Mouse (Mus musculus): ENCODE measurements around the gene Tent4b. TPM values are rescaled to one million over a fixed set of nuclear protein-coding genes. Genes with fewer than 3 reads are reported as not detected.
A peak's percentile ranks its signal among the peaks of the same experiment; 100 is the strongest.

Gene Tent4b
- total RNA-seq, 1 experiment, result 37.0 TPM

DNA sequence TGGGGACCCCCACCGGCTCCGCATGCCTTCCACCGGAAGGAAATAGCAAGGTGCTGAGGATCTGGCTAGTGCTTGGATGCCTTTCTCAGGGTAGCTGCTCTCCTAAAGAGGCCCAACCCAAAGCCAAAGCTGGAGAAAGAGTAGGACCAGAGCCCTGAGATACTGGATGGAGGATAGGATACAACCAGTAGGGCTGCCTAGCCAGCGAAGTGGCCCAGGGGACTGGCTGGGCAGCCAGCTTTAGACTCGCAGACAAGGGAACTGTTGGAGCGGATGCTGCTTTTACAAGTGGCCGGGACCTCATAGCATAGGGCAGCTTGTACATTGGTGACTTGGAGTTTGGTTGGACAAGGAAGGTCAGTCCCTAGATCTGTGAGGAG is 74.0 kb downstream of the Tent4b start:
- H3K9ac ChIP-seq (ENCODE audit: insufficient read depth, low read depth, low read length, poor library complexity, severe bottlenecking), result peak overlapping the region; percentile 76
- peak overlapping the region; percentile 64 to 69 for H3K4me3 ChIP-seq (ENCODE audit: insufficient read depth in 1 of 2, low read depth in 1 of 2, low read length in 2 of 2, poor library complexity in 1 of 2, severe bottlenecking in 1 of 2)
- H3K27ac ChIP-seq (ENCODE audit: insufficient read depth, low read depth, low read length, poor library complexity, severe bottlenecking), result no peak overlapping the region
- peaks cover 0 to 4% of the 10 kb centered on the region in 2 experiments; a peak in 1 of 4 replicates for H3K4me1 ChIP-seq (ENCODE audit: control insufficient read depth in 2 of 2, insufficient read depth in 2 of 2, low read length in 2 of 2, poor library complexity in 1 of 2)
- no peak for TF ChIP-seq ZC3H11A (IDR thresholded peaks at IDR 0.05; ENCODE audit: borderline replicate concordance, low read depth, low read length)
- no peak for TF ChIP-seq ZNF384 (IDR thresholded peaks at IDR 0.05; ENCODE audit: low read depth, low read length)
- no peak for TF ChIP-seq HCFC1 (IDR thresholded peaks at IDR 0.05; ENCODE audit: borderline replicate concordance, insufficient read depth, low read length)
- TF ChIP-seq CHD2 (IDR thresholded peaks at IDR 0.05; ENCODE audit: low read depth, low read length), result no peak
- TF ChIP-seq MAFK (IDR thresholded peaks at IDR 0.05; ENCODE audit: insufficient read depth, low read depth, low read length), result no peak
- in situ Hi-C loops (cut with MboI; ENCODE audit: low sequenced_read_pairs in 2 of 2, unreplicated experiment in 2 of 2), result loop anchor here in 1 of 2 experiments (5.0 to 10.0 kb wide), 2 partner anchors 352 to 484 kb away; no protein-coding TSS in a partner anchor
- H3K36me3 ChIP-seq (ENCODE audit: control insufficient read depth, insufficient read depth, low read length, poor library complexity, severe bottlenecking), result no peaks in the 10 kb centered on the region
- no peak for DNase-seq (ENCODE audit: low read depth, low spot score)
- H3K9me3 ChIP-seq (ENCODE audit: control insufficient read depth, insufficient read depth, low read depth, low read length), result no peaks in the 10 kb centered on the region

DNA sequence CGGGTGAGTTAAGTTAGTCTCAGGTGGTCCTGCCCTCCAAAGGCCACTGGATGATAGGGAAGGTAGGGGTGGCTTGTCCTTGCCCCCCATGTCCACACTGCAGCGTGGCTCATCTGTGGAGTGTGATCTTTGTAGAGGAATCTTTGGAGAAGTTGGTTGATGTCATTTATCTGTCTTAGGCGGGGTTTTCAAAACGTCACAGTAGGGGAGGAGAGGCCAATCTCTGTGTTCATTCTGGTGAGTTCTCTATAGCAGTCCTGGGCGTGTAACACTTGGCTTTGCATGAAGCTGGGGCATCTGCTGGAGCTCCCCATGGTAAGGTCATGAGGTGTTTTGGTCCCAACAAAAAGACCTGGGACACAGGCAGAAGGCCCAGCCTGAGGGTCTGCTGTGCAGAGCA is 75.1 kb downstream of the Tent4b start:
- in situ Hi-C loops (cut with MboI; ENCODE audit: low sequenced_read_pairs in 2 of 2, unreplicated experiment in 2 of 2), result loop anchor here in 1 of 2 experiments (5.0 to 10.0 kb wide), 2 partner anchors 351 to 483 kb away; no protein-coding TSS in a partner anchor
- no peaks in the 10 kb centered on the region for H3K36me3 ChIP-seq (ENCODE audit: control insufficient read depth, insufficient read depth, low read length, poor library complexity, severe bottlenecking)
- TF ChIP-seq ZC3H11A (IDR thresholded peaks at IDR 0.05; ENCODE audit: borderline replicate concordance, low read depth, low read length), result no peak
- TF ChIP-seq CHD2 (IDR thresholded peaks at IDR 0.05; ENCODE audit: low read depth, low read length), result no peak
- TF ChIP-seq MAFK (IDR thresholded peaks at IDR 0.05; ENCODE audit: insufficient read depth, low read depth, low read length), result no peak
- TF ChIP-seq ZNF384 (IDR thresholded peaks at IDR 0.05; ENCODE audit: low read depth, low read length), result no peak
- no peak for TF ChIP-seq HCFC1 (IDR thresholded peaks at IDR 0.05; ENCODE audit: borderline replicate concordance, insufficient read depth, low read length)
- H3K9me3 ChIP-seq (ENCODE audit: control insufficient read depth, insufficient read depth, low read depth, low read length), result no peaks in the 10 kb centered on the region
- no peak overlapping the region for H3K9ac ChIP-seq (ENCODE audit: insufficient read depth, low read depth, low read length, poor library complexity, severe bottlenecking)
- H3K27ac ChIP-seq (ENCODE audit: insufficient read depth, low read depth, low read length, poor library complexity, severe bottlenecking), result no peak overlapping the region
- DNase-seq (ENCODE audit: low read depth, low spot score), result no peak
- no peak overlapping the region for H3K4me3 ChIP-seq (ENCODE audit: insufficient read depth in 1 of 2, low read depth in 1 of 2, low read length in 2 of 2, poor library complexity in 1 of 2, severe bottlenecking in 1 of 2)
- peaks cover 0 to 4% of the 10 kb centered on the region in 2 experiments; a peak in 1 of 4 replicates for H3K4me1 ChIP-seq (ENCODE audit: control insufficient read depth in 2 of 2, insufficient read depth in 2 of 2, low read length in 2 of 2, poor library complexity in 1 of 2)

DNA sequence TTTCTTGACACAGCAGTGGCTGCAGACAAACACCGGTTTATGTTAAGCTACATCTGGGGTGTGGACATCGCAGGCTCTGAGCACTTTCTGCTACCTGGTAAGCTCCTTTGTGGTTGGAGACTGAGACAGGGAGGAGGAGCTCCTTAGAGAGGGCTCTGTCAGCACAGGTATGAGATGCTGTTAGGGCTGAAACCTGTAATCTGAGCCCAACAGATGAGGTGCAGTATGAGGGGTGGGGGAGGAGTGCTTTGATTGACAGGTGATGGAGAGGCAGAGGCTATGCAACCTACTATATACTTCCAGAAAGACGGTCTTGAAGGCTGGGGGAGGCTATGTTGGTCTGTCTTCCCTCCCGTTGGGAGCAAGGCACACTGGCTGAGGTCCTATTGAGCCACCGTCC is 80.2 kb downstream of the Tent4b start:
- in situ Hi-C loops (cut with MboI; ENCODE audit: low sequenced_read_pairs in 2 of 2, unreplicated experiment in 2 of 2), result loop anchor here in 1 of 2 experiments (10.0 kb wide), 1 partner anchor 346 kb away; no protein-coding TSS in a partner anchor
- H3K9ac ChIP-seq (ENCODE audit: insufficient read depth, low read depth, low read length, poor library complexity, severe bottlenecking), result no peak overlapping the region
- no peaks in the 10 kb centered on the region for H3K9me3 ChIP-seq (ENCODE audit: control insufficient read depth, insufficient read depth, low read depth, low read length)
- no peak for DNase-seq (ENCODE audit: low read depth, low spot score)
- H3K27ac ChIP-seq (ENCODE audit: insufficient read depth, low read depth, low read length, poor library complexity, severe bottlenecking), result no peak overlapping the region
- TF ChIP-seq ZNF384 (IDR thresholded peaks at IDR 0.05; ENCODE audit: low read depth, low read length), result no peak
- TF ChIP-seq ZC3H11A (IDR thresholded peaks at IDR 0.05; ENCODE audit: borderline replicate concordance, low read depth, low read length), result no peak
- TF ChIP-seq CHD2 (IDR thresholded peaks at IDR 0.05; ENCODE audit: low read depth, low read length), result no peak
- TF ChIP-seq MAFK (IDR thresholded peaks at IDR 0.05; ENCODE audit: insufficient read depth, low read depth, low read length), result no peak
- no peak for TF ChIP-seq HCFC1 (IDR thresholded peaks at IDR 0.05; ENCODE audit: borderline replicate concordance, insufficient read depth, low read length)
- H3K4me1 ChIP-seq (ENCODE audit: control insufficient read depth in 2 of 2, insufficient read depth in 2 of 2, low read length in 2 of 2, poor library complexity in 1 of 2), result no peaks in the 10 kb centered on the region
- no peak overlapping the region for H3K4me3 ChIP-seq (ENCODE audit: insufficient read depth in 1 of 2, low read depth in 1 of 2, low read length in 2 of 2, poor library complexity in 1 of 2, severe bottlenecking in 1 of 2)
- no peaks in the 10 kb centered on the region for H3K36me3 ChIP-seq (ENCODE audit: control insufficient read depth, insufficient read depth, low read length, poor library complexity, severe bottlenecking)

DNA sequence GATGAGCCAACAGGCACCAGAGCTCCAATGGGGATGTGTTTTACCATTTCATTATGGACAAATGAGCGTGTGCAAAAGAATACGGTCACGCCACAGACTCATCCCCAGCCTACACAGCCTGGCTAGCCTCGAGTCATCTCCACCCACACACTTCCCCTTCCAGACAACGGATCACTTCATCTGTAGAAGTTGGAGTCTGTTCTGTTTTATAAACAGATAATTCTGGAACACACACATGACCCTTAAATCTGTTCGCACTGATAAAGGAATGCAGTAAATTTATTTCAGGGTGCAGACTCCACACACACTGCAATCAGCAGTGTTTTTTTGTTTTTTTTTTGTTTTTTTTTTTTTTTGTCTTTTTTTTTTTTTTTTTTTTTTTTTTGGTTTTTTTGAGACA is 80.7 kb downstream of the Tent4b start:
- Histone ChIP-seq H3K9me3 (ENCODE audit: control insufficient read depth, insufficient read depth, low read depth, low read length) (no peaks in the 10 kb centered on the region), H3K9ac (ENCODE audit: insufficient read depth, low read depth, low read length, poor library complexity, severe bottlenecking) (no peak overlapping the region), H3K36me3 (ENCODE audit: control insufficient read depth, insufficient read depth, low read length, poor library complexity, severe bottlenecking) (no peaks in the 10 kb centered on the region), H3K4me1 (ENCODE audit: control insufficient read depth in 2 of 2, insufficient read depth in 2 of 2, low read length in 2 of 2, poor library complexity in 1 of 2) (no peaks in the 10 kb centered on the region), H3K4me3 (ENCODE audit: insufficient read depth in 1 of 2, low read depth in 1 of 2, low read length in 2 of 2, poor library complexity in 1 of 2, severe bottlenecking in 1 of 2) (no peak overlapping the region), H3K27ac (ENCODE audit: insufficient read depth, low read depth, low read length, poor library complexity, severe bottlenecking) (no peak overlapping the region)
- TF ChIP-seq CHD2 (IDR thresholded peaks at IDR 0.05; ENCODE audit: low read depth, low read length), result no peak
- no peak for TF ChIP-seq ZC3H11A (IDR thresholded peaks at IDR 0.05; ENCODE audit: borderline replicate concordance, low read depth, low read length)
- TF ChIP-seq ZNF384 (IDR thresholded peaks at IDR 0.05; ENCODE audit: low read depth, low read length), result no peak
- no peak for TF ChIP-seq HCFC1 (IDR thresholded peaks at IDR 0.05; ENCODE audit: borderline replicate concordance, insufficient read depth, low read length)
- TF ChIP-seq MAFK (IDR thresholded peaks at IDR 0.05; ENCODE audit: insufficient read depth, low read depth, low read length), result no peak
- in situ Hi-C loops (cut with MboI; ENCODE audit: low sequenced_read_pairs in 2 of 2, unreplicated experiment in 2 of 2), result loop anchor here in 1 of 2 experiments (10.0 kb wide), 1 partner anchor 345 kb away; no protein-coding TSS in a partner anchor
- no peak for DNase-seq (ENCODE audit: low read depth, low spot score)

Data from ES-E14 (cell line).